Mouse (Mus musculus) heart, postnatal 10 days (tissue): ENCODE results near the gene Bsn. TPM values are rescaled to one million over a fixed set of nuclear protein-coding genes. Genes with fewer than 3 reads are reported as not detected.
A peak's percentile ranks its signal among the peaks of the same experiment; 100 is the strongest.

Source experiments
- DNase-seq, 2 experiments: peaks; one replicate each; pipeline ENCODE4 v3.0.0; 2021
- intact Hi-C: fragments of 180-260 bp; cut with DNase I; formaldehyde crosslinking; loops from one replicate; pipeline ENCODE4 v1.15.1; 2025
- total RNA-seq, 2 experiments: library from RNA; stranded (reverse); gene quantifications; 2 replicates each; pipeline ENCODE4 v1.2.3; 2021

Bsn gene
- total RNA-seq, 2 experiments from 2014 or later = 0.05 to 0.07 TPM

DNA sequence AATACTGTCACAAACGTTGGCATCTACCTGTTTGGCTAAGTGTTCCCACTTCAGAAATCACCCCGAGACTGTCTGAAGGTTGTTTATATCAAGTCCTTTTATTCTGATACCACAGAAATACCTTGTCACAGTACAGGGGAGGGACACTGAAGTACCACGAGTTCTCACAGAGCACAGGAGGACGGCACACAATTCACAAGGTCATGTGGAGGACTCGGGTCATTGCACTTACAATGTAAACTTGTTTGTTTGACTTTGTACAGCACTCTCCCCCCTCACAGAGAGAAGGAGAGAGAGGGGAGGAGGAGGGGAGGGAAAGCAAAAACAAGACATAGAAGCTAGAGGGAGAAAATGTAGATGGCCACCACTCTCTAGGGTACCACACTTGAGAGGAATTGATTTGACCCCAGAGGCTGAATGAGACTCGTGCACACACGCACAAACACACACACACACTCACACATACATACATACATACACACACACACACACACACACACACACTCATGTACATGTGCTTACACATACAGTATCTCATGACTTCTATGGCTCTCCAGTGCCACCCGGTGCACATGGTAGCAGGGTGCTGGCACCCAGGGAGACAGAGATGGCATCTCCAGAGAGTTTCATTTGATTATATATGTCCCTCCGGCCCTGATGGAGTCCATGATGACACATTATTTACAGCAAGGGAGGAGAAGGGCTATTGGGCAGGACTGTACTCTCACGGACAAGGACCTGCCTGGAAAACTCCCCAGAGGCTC, 94.1 kb downstream of the Bsn start:
- no peak for DNase-seq
- intact Hi-C loops = loop anchor here (1.0 to 5.0 kb wide), 3 partner anchors 41 to 188 kb away; no protein-coding TSS in a partner anchor

- intact Hi-C loops = loop anchor here (1.0 to 5.0 kb wide), 3 partner anchors 42 to 189 kb away; no protein-coding TSS in a partner anchor
- DNase-seq = peak; percentile 74 to 83
Observed at GRCm38 (mm10) chr9:108095518-108095917, 94.7 kb downstream of the Bsn start.

DNA sequence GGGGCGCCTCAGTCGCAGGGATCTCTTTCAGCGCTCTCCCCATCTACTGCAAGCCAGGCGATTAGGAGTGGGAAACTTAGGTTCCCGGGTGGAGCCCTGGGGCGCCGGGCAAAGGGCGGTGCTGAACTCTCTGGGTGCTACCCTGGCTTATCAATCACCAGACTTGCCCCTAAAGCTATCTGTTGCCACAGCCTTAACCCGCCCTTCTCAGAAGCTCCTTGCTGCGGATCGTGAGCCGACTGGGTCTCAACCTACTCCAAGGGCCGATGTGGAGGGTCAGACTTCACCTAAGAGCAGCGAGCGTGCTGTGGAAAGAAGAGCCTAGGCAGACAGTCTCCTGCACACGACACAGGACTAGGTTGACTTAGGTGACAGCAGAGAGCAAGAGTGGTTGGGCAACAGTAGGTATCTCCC, 95.2 kb downstream of the Bsn start:
- intact Hi-C loops = loop anchor here (1.0 to 5.0 kb wide), 3 partner anchors 42 to 189 kb away; no protein-coding TSS in a partner anchor
- DNase-seq = peak; percentile 43 to 54

- peak; percentile 96 to 97 for DNase-seq
- intact Hi-C loops = no loop called here
Observed at GRCm38 (mm10) chr9:108094184-108094941, 95.8 kb downstream of the Bsn start, which contains the start of gene Apeh. TSS of gene Apeh (minus strand) at chr9:108094606.

DNA sequence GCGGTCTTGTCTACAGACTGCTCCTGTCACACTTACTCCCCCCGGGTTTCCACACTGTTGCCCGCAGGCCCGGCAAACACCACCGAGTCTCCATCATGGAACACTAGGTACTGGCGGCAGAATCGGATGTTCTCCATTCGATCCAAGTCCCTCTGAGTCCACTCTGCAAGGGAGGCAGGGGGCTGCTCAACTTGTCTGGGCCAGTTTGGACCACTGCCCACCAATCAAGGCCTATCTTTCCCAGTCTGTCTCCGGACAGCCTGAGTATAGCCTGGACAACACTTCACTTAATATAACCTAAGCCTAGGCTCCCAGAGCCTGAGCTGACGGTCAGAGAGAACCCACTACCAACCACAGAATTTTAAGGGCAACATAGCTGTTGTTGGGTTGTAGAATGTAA, 96.6 kb downstream of the Bsn start:
- intact Hi-C loops = no loop called here

GRCm38 (mm10) chr9:108090611-108091120, 99.5 kb downstream of the Bsn start:
- DNase-seq = no peak
- intact Hi-C loops = no loop called here

More for the DNA sequence above, 96.6 kb downstream of the Bsn start:
- DNase-seq = no peak

DNA sequence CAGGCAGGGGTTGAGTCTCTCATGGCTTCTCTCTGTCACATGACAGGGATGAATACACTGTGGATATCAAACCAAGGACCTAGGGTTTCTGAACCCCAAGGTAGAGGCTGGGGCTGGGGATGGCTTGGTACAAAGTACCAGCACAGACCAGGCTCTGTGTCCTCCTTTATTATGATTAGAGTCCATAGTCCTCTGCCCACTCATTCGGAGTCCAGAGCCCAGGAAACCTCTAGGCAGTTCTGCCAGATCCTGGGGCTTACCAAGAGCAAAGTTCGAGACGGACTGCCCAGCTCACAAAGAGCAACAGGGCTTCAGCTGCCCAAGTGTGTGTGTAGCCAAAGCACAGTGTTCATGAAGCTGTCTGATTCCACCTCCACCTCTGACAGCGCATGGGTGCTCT, 104.9 kb downstream of the Bsn start:
- DNase-seq = no peak
- intact Hi-C loops = no loop called here

DNA sequence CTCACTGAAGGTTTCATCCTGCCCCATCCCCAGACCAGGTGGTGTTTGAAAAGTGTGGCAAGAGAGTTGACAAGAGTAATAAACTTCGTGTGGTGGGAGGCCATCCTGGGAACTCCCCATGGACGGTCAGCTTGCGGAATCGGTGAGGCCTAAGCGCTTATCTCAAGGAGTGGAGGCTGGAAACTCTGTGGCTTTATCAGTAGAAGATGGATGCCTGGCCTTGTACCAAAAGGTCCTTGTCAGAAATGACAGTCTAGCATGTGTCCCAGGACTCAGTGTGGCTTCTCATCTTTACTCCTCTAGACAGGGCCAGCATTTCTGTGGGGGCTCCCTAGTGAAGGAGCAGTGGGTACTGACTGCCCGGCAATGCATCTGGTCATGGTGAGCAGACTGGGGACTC, 106.6 kb downstream of the Bsn start:
- no peak for DNase-seq
- intact Hi-C loops = no loop called here

GRCm38 (mm10) chr9:108082988-108083431, 107.2 kb downstream of the Bsn start, which contains the start of gene Rnf123:
TSS of gene Rnf123 (minus strand) at chr9:108083346.
- no peak for DNase-seq
- intact Hi-C loops = no loop called here

DNA sequence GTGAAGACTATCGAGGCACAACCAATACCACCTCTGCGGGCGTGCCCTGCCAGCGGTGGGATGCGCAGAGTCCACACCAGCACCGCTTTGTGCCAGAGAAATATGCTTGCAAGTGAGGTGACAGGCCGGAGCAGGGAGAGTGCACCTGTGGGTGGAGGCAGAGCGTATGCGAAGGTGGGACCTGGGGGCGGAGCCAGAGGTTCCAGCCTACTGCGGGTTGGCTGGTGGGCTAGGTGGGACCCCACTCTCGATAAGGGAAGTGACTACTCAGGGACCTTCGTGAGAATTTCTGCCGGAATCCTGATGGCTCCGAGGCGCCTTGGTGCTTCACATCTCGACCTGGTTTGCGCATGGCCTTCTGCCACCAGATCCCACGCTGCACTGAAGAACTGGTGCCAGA, 107.6 kb downstream of the Bsn start:
- intact Hi-C loops = no loop called here
- no peak for DNase-seq

DNA sequence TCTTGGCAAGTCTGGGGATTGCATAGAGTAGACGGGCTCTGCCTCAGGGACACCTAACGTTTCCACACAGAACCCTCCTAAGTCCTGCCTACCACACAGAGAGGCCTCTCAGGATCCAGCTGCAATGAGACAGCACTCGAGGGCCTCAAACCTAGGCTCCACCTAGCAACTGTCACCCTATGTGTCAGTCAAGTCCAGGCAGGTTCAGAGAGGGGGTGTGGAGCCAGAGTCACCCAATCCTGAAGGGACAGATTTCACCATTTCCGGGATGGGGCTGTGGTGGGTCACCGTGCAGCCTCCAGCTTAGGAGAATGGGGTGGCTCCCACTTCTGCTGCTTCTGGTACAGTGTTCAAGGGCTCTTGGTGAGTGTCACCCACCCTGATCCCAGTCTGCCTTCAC, 110.0 kb downstream of the Bsn start, which contains the start of gene Mst1:
Gene Mst1 (plus strand): TSS at position 269 of the 400 bp plus-strand sequence.
- no peak for DNase-seq
- intact Hi-C loops = no loop called here

GRCm38 (mm10) chr9:108073141-108073930, 116.8 kb downstream of the Bsn start:
- intact Hi-C loops = no loop called here
- no peak for DNase-seq

DNA sequence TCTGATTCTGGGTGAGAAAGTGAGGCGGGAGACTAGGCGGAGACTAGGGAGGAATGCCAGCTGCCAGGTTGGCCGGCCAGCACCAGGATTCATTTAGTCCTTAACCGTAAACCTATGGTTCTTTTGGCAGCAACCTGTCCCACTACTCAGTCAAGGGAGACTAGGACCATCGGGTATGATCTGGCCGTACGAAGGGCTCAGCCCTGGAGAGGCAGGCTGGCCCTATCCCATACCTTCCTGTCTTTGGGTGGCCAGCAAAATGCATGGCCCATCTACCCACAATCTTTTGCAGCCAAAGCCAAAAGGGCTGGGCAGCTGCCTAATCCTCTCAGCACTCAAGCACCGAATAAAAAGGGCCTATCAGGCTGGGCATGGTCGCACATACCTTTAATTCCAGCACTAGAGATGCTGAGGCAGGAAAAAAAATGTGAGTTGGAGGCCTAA, 117.7 kb downstream of the Bsn start:
- intact Hi-C loops = no loop called here

GRCm38 (mm10) chr9:108071801-108072200, 118.4 kb downstream of the Bsn start:
- no peak for DNase-seq
- intact Hi-C loops = no loop called here

More for the DNA sequence above, 117.7 kb downstream of the Bsn start:
- no peak for DNase-seq

DNA sequence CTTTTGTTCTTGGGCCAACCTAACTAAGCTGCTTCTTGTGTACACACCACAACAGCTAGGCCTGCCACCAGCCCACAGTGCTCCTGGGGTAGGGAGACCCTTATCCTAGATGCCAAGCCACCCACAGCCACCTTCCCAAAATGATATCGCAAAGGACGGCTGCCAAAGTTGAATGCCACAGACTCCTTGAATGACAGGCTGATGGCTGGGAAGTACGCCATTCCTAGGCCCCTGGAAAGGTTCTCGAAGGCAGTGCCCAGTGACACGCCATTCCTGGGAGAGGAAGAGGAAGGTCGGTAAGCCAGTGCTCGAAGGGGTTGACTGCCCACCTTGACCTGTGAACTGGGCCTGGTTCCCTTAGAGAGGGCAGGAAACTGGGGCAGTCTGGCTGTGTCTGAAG, 120.7 kb downstream of the Bsn start:
- DNase-seq = no peak
- intact Hi-C loops = no loop called here

DNA sequence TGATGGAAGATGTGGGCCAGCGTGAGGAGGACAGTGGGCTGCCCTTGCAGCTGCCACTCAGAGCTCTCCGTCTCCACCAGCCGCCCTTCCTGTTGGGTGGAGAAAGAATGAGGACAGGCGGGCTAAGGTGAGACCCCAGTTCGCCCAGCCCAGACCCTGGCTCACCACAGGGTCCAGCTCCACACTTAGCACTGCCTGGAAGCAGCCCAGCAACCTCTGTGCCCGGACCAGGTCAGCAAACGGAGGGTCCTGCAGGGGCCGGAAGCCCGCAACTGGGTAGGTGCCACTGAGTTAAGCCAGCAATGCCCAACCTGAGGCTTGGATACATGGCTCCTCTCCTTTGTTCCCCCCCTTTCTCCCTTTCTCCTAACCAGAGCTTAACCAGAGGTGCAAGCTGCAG, 121.2 kb downstream of the Bsn start:
- intact Hi-C loops = no loop called here
- no peak for DNase-seq

DNA sequence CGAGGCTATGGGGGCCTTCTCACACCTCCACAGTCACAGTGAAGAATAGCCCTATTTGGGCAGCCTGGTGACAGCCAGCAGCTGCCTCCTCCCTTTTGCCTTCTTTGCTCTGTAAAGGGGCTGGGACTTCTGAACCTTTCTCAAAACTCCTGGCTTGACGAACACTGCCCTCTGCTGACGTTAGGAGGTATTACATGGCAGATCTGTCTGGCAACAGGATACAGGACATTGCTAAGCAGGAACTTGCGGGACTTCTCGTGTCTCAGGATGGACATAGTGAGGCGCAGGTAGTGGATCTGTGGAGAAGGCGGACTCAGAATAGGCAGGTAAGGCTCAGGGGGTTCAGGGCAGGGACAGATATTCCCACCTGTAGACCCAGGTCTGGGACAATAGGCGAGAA, 122.3 kb downstream of the Bsn start:
- DNase-seq = peak; percentile 91 to 95
- intact Hi-C loops = loop anchor here (1.0 kb wide), 1 partner anchor 164 kb away; no protein-coding TSS in a partner anchor

- intact Hi-C loops = no loop called here
- no peak for DNase-seq
Observed at GRCm38 (mm10) chr9:108067199-108067598, 123.0 kb downstream of the Bsn start.

DNA sequence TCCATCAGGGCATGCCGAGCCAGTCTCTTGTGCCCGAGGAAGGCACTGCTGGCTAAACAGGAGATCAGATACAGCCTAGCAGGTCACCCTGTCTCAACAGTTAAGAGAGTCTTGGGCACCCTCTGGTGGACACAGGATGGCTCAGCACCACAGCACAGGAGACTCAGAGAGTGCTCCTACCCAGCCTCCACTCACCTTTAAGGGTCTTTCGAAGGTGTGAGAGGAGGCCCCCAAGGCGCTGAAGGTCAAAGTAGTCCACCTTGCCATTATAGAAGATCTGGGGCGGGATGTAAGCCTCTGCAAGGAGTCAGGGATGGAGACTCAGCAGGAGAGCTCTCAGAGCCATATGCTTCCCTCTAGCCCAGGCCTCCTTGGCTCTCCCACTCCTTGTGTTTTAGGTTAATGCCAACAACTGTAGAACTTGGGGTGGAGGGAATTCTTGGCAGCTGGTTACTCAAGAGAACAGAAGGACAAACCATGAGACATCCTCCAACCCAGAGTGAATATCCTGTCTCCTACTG, 124.6 kb downstream of the Bsn start:
- intact Hi-C loops = loop anchor here (1.0 kb wide), 1 partner anchor 102 kb away; no protein-coding TSS in a partner anchor
- peak; percentile 74 to 79 for DNase-seq

GRCm38 (mm10) chr9:108063361-108063760, 126.8 kb downstream of the Bsn start:
- intact Hi-C loops = no loop called here

More at GRCm38 (mm10) chr9:108063361-108063760, 126.8 kb downstream of the Bsn start:
- no peak for DNase-seq
